Mouse (Mus musculus): ENCODE measurements around the gene Relb.

DNA sequence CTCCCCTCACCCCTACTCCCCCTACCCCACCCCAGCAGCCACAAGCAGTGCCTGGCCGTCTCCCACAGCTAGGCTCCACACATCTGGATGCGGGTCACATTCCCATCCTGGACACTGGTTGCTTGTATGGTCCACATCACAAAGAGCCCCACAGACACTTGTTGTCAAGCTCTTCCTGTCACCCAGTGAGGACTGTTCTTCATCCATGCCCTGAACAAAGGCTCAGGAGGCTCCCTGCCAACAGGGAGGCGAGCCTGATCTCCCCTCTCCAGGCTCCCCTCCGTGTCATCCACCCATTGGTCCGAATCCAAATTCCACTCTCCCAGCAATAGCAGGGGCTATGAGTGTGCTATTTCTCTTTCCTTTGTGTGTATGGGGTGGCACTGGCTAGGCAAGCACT, 28.7 kb downstream of the Relb start:
- no peak for TF ChIP-seq CTCF (IDR thresholded peaks at IDR 0.05; ENCODE audit: borderline replicate concordance, extremely low read depth, insufficient read depth, insufficient read length)
- no peak for TF ChIP-seq POLR2A (IDR thresholded peaks at IDR 0.05; ENCODE audit: borderline replicate concordance, extremely low read depth, insufficient read depth, insufficient read length, poor library complexity, severe bottlenecking)

Data from brain, embryonic 14.5 days (tissue).